Mouse (Mus musculus) cerebellum, postnatal 25 days (tissue): ENCODE results near the gene Hsd11b1.
"Not testable (repeated sequence)": the region's sequence is repeated elsewhere in the genome, so short reads cannot be mapped to it uniquely, and the experiment has no call there.

Experiments
- DNase-seq, 2 experiments: peaks; one replicate each; pipeline ENCODE4 v3.0.0; 2021; ENCODE audit warnings: mixed read lengths in 2 of 2

Hsd11b1 gene

GRCm38 (mm10) chr1:193278414-193279045 is 14.7 kb upstream of the Hsd11b1 start:
- no peak for DNase-seq

GRCm38 (mm10) chr1:193274407-193275071 is 10.7 kb upstream of the Hsd11b1 start:
- DNase-seq, result no peak

GRCm38 (mm10) chr1:193272916-193273601 is 9.2 kb upstream of the Hsd11b1 start, which contains the start of gene G0s2:
Gene G0s2, minus strand, starts transcription at chr1:193273217.
- peak; percentile 40 to 56 for DNase-seq

- peak; percentile 48 to 58 for DNase-seq
These were observed 8.5 kb upstream of the Hsd11b1 start for GRCm38 (mm10) chr1:193272137-193272915.

- DNase-seq, result no peak
These were observed 7.3 kb upstream of the Hsd11b1 start for GRCm38 (mm10) chr1:193270965-193271763.

GRCm38 (mm10) chr1:193265734-193266133 is 1.9 kb upstream of the Hsd11b1 start:
- no peak for DNase-seq

- no peak for DNase-seq
These were observed 608 bp downstream of the Hsd11b1 start for GRCm38 (mm10) chr1:193263026-193263907.

- no peak for DNase-seq
These were observed 1.9 kb downstream of the Hsd11b1 start for GRCm38 (mm10) chr1:193261897-193262548.

- DNase-seq, result no peak
These were observed 4.3 kb downstream of the Hsd11b1 start for GRCm38 (mm10) chr1:193259559-193259958.

GRCm38 (mm10) chr1:193256621-193257098 is 7.2 kb downstream of the Hsd11b1 start:
- DNase-seq, result peak; percentile 63 to 65

- DNase-seq, result no peak
These were observed 7.6 kb downstream of the Hsd11b1 start for GRCm38 (mm10) chr1:193256289-193256577.

- peak; percentile 77 to 92 for DNase-seq
These were observed 8.2 kb downstream of the Hsd11b1 start for GRCm38 (mm10) chr1:193255488-193256288.

GRCm38 (mm10) chr1:193255032-193255431 is 8.8 kb downstream of the Hsd11b1 start:
- DNase-seq, result no peak

- not testable (repeated sequence) for DNase-seq
These were observed 10.0 kb downstream of the Hsd11b1 start for GRCm38 (mm10) chr1:193253895-193254294.

GRCm38 (mm10) chr1:193252616-193253015 is 11.3 kb downstream of the Hsd11b1 start:
- DNase-seq, result no peak

- no peak for DNase-seq
These were observed 12.5 kb downstream of the Hsd11b1 start for GRCm38 (mm10) chr1:193251386-193251785.

GRCm38 (mm10) chr1:193250026-193250425 is 13.8 kb downstream of the Hsd11b1 start:
- no peak for DNase-seq

GRCm38 (mm10) chr1:193244235-193244634 is 19.6 kb downstream of the Hsd11b1 start:
- DNase-seq, result no peak

- no peak for DNase-seq
These were observed 20.2 kb downstream of the Hsd11b1 start for GRCm38 (mm10) chr1:193243571-193244193.
